Mouse (Mus musculus) colon, adult 2 months (tissue): ENCODE data around the gene Olfr969. TPM values are rescaled to one million over a fixed set of nuclear protein-coding genes. Genes with fewer than 3 reads are reported as not detected.

ENCODE experiments used
- polyA plus RNA-seq: library from polyadenylated mRNA; depleted of rRNA; stranded (reverse); fragments of >200 nt; gene quantifications from 2 replicates; pipeline ENCODE4 v1.2.3, GENCODE M21; 2012; rRNA removed

Olfr969 gene
- not detected in 2 replicates for polyA plus RNA-seq

GRCm38 (mm10) chr9:39790558-39790957, at the start of gene Olfr969:
Gene Olfr969 (plus strand): TSS chr9:39790945.

GRCm38 (mm10) chr9:39745949-39746348, 44.8 kb upstream of the Olfr969 start, which contains the start of gene Olfr967:
Gene Olfr967 (plus strand): TSS chr9:39746249.

GRCm38 (mm10) chr9:39783153-39783552, 7.6 kb upstream of the Olfr969 start, which contains the start of gene Olfr968:
Gene Olfr968 (minus strand): TSS chr9:39783253.

GRCm38 (mm10) chr9:39808560-39808959, 17.8 kb downstream of the Olfr969 start, which contains the start of gene Olfr970:
Gene Olfr970 (plus strand): TSS chr9:39808860.

GRCm38 (mm10) chr9:39836576-39836975, 45.8 kb downstream of the Olfr969 start, which contains the start of gene Olfr971:
Gene Olfr971 (plus strand): TSS chr9:39836876.

Other genes with a start within 250 kb of the Olfr969 start
- not detected in 2 replicates for gene Olfr958, start 236.9 kb upstream of the Olfr969 start, polyA plus RNA-seq
- not detected in 2 replicates for gene Olfr959, start 215.4 kb upstream of the Olfr969 start, polyA plus RNA-seq
- 3.6 and 6.4 TPM in 2 replicates for gene AW551984, start 186.5 kb upstream of the Olfr969 start, polyA plus RNA-seq
- not detected in 2 replicates for gene Olfr148, start 180.3 kb upstream of the Olfr969 start, polyA plus RNA-seq
- gene Olfr960, start 169.6 kb upstream of the Olfr969 start, polyA plus RNA-seq: not detected in 2 replicates
- not detected in 2 replicates for gene Olfr961, start 145.9 kb upstream of the Olfr969 start, polyA plus RNA-seq
- gene Olfr963, start 123.7 kb upstream of the Olfr969 start, polyA plus RNA-seq: not detected in 2 replicates
- not detected in 2 replicates for gene Olfr149, start 83.8 kb upstream of the Olfr969 start, polyA plus RNA-seq
- not detected in 2 replicates for gene Olfr965, start 79.6 kb upstream of the Olfr969 start, polyA plus RNA-seq
- not detected in 2 replicates for gene Olfr150, start 60.0 kb upstream of the Olfr969 start, polyA plus RNA-seq
- gene Olfr967, start 44.7 kb upstream of the Olfr969 start, polyA plus RNA-seq: not detected in 2 replicates
- gene Olfr968, start 7.7 kb upstream of the Olfr969 start, polyA plus RNA-seq: not detected in 2 replicates
- gene Olfr970, start 17.9 kb downstream of the Olfr969 start, polyA plus RNA-seq: not detected in 2 replicates
- not detected in 2 replicates for gene Olfr971, start 45.9 kb downstream of the Olfr969 start, polyA plus RNA-seq
- not detected in 2 replicates for gene Olfr972, start 75.5 kb downstream of the Olfr969 start, polyA plus RNA-seq
- gene Olfr229, start 116.4 kb downstream of the Olfr969 start, polyA plus RNA-seq: not detected in 2 replicates
- gene Olfr974, start 146.6 kb downstream of the Olfr969 start, polyA plus RNA-seq: not detected in 2 replicates
- gene Olfr975, start 161.1 kb downstream of the Olfr969 start, polyA plus RNA-seq: not detected in 2 replicates
- not detected in 2 replicates for gene Olfr976, start 170.2 kb downstream of the Olfr969 start, polyA plus RNA-seq
- gene Olfr978, start 201.2 kb downstream of the Olfr969 start, polyA plus RNA-seq: not detected in 2 replicates
- not detected in 2 replicates for gene Olfr979, start 212.5 kb downstream of the Olfr969 start, polyA plus RNA-seq
- not detected in 2 replicates for gene Olfr980, start 218.6 kb downstream of the Olfr969 start, polyA plus RNA-seq
- gene Olfr981, start 230.5 kb downstream of the Olfr969 start, polyA plus RNA-seq: not detected in 2 replicates